Mouse (Mus musculus) midbrain, embryonic 11.5 days (tissue): ENCODE data around the gene Ercc2. TPM values are rescaled to one million over a fixed set of nuclear protein-coding genes. Genes with fewer than 3 reads are reported as not detected.

Experiments used
- ATAC-seq: fragments of 200-750 bp; cut with Nextera tagmentation; 2 replicates; pipeline ENCODE4 v1.8.0; 2017; ENCODE audit warnings: moderate TSS enrichment, moderate library complexity; ENCODE audit not compliant: low FRiP score
- DNase-seq: peaks from one replicate; pipeline ENCODE4 v3.0.0; 2015; ENCODE audit warnings: low spot score; ENCODE audit errors: missing footprints
- H3K27ac ChIP-seq: fragments of 300-500 bp; sonication (generic); 2 replicates; pipeline ENCODE4 v1.5.1; 2014; ENCODE audit warnings: low read depth, low read length
- H3K27me3 ChIP-seq: fragments of 300-500 bp; sonication (generic); 2 replicates; pipeline ENCODE4 v1.6.1; 2014; ENCODE audit warnings: mild to moderate bottlenecking, low read length, moderate library complexity, mixed read lengths; ENCODE audit not compliant: control insufficient read depth, insufficient read depth
- H3K36me3 ChIP-seq: fragments of 300-500 bp; sonication (generic); 2 replicates; pipeline ENCODE4 v1.6.1; 2014; ENCODE audit warnings: mild to moderate bottlenecking, low read length, moderate library complexity, mixed read lengths; ENCODE audit not compliant: control insufficient read depth, insufficient read depth
- H3K4me1 ChIP-seq: fragments of 300-500 bp; sonication (generic); 2 replicates; pipeline ENCODE4 v1.6.1; 2014; ENCODE audit warnings: low read length; ENCODE audit not compliant: control insufficient read depth, insufficient read depth
- H3K4me2 ChIP-seq: fragments of 300-500 bp; sonication (generic); 2 replicates; pipeline ENCODE4 v1.6.1; 2014; ENCODE audit warnings: mild to moderate bottlenecking, moderate library complexity
- H3K4me3 ChIP-seq: fragments of 300-500 bp; sonication (generic); 2 replicates; pipeline ENCODE4 v1.5.1; 2014; ENCODE audit warnings: low read depth, low read length
- H3K9ac ChIP-seq: fragments of 300-500 bp; sonication (generic); 2 replicates; pipeline ENCODE4 v1.6.1; 2014; ENCODE audit warnings: low read length
- H3K9me3 ChIP-seq: fragments of 300-500 bp; sonication (generic); 2 replicates; pipeline ENCODE4 v1.6.1; 2016; ENCODE audit warnings: low read length; ENCODE audit not compliant: control insufficient read depth
- WGBS: fragments of 180-500 bp; shearing (Covaris S2); extraction: QIAGEN DNeasy Blood & Tissue Kit; methylation state at CpG from one replicate; pipeline ENCODE4 v1.1.7; 2014; 5-methylcytosine and 5-hydroxymethylcytosine counted together
- microRNA counts: library from miRNA; unstranded; fragments of <30 nt; microRNA quantifications from one replicate; lab custom pipeline; 2015
- microRNA-seq: library from miRNA; unstranded; fragments of <30 nt; microRNA quantifications from one replicate; pipeline ENCODE4, GENCODE M21; 2017
- polyA plus RNA-seq: library from polyadenylated mRNA; unstranded; fragments of >200 nt; fragmentation: Nextera tagmentation; extraction: Ambion mirVana; gene quantifications from 2 replicates; pipeline ENCODE4 v1.2.1, GENCODE M21; 2014

The Ercc2 gene
- polyA plus RNA-seq, 1 experiment from 2014 or later: 10.3 TPM

DNA sequence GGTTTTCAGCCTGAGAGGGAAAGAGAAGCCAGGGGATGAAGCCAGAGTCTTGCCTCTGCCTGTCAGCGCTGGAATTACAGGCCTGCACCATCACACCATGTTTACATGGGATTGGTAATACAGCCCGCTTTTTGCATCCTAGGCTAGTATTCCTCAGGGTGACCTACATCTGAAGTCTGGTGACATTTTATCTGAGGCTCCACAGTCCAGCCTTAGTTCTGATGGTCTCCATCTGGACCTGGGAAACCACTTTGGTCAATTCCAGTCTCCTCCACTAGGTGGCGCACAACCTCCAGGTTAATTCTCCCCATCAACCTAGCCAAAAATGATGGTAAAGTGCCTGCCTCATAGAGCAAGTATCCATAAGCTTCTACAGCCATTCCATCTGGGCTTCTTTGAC lies 61.5 kb downstream of the Ercc2 start:
- no peak overlapping the region for H3K9ac ChIP-seq
- H3K4me3 ChIP-seq: no peak overlapping the region
- 42% methylated on average over 3 of the region's 3 CpGs for whole genome bisulfite sequencing
- peak; percentile 71 for ATAC-seq
- peaks cover 7% of the 10 kb centered on the region for H3K36me3 ChIP-seq
- H3K27me3 ChIP-seq: no peaks in the 10 kb centered on the region
- peak; percentile 99 for DNase-seq
- H3K4me1 ChIP-seq: no peaks in the 10 kb centered on the region
- H3K4me2 ChIP-seq: no peak overlapping the region
- no peaks in the 10 kb centered on the region for H3K9me3 ChIP-seq
- H3K27ac ChIP-seq: no peak overlapping the region

DNA sequence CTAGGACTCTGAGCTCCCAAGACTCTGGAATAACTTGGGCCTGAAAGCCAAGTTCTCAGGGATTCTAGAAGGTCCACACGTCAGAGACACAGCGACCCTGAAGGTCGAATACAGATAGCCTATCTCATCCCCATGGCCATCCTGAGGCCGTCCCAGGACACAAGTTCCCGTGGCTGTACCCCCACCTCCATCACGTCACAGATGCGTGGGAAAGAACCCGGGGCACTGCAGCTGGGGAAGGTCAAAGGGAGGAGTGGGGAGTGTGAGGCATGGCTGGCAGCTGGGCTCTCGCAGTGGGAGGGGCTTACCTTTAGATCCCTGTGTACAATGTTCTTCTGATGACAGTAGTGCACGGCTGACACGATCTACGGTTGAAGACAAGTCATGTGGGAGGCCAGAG lies 63.0 kb downstream of the Ercc2 start:
- Histone ChIP-seq H3K9ac (no peak overlapping the region), H3K4me2 (no peak overlapping the region), H3K36me3 (peaks cover 10% of the 10 kb centered on the region), H3K9me3 (no peaks in the 10 kb centered on the region), H3K4me1 (no peaks in the 10 kb centered on the region), H3K4me3 (no peak overlapping the region), H3K27ac (no peak overlapping the region), H3K27me3 (no peaks in the 10 kb centered on the region)
- DNase-seq (no peak), ATAC-seq (no peak)
- WGBS: 90% methylated on average over 12 of the region's 12 CpGs

MicroRNAs within 50 kb of the gene (microRNA counts, 519-probe panel; counts per million panel counts)
- not detected for microRNA mmu-miR-343 (lab: Ali Mortazavi, UCI)

Small RNAs within 50 kb of the gene (microRNA-seq; reads per million reads assigned to microRNA genes)
- not detected for gene Mir343

Other genes starting within 250 kb of the Ercc2 start
- 10.7 and 11.4 TPM in 2 replicates for gene Qpctl, start 232.7 kb upstream of the Ercc2 start, polyA plus RNA-seq
- 156 and 160 TPM in 2 replicates for gene Snrpd2, start 232.3 kb upstream of the Ercc2 start, polyA plus RNA-seq
- gene Gipr, start 215.9 kb upstream of the Ercc2 start, polyA plus RNA-seq: 0.58 and 0.75 TPM in 2 replicates
- gene Eml2, start 205.6 kb upstream of the Ercc2 start, polyA plus RNA-seq: 1.5 and 1.9 TPM in 2 replicates
- gene Gpr4, start 169.5 kb upstream of the Ercc2 start, polyA plus RNA-seq: 1.5 and 1.7 TPM in 2 replicates
- gene Opa3, start 153.7 kb upstream of the Ercc2 start, polyA plus RNA-seq: 42.4 and 44.0 TPM in 2 replicates
- gene Vasp, start 110.2 kb upstream of the Ercc2 start, polyA plus RNA-seq: 46.0 and 46.9 TPM in 2 replicates
- gene Ppm1n, start 101.9 kb upstream of the Ercc2 start, polyA plus RNA-seq: 0.18 and 0.50 TPM in 2 replicates
- gene Rtn2, start 99.4 kb upstream of the Ercc2 start, polyA plus RNA-seq: 48.5 and 53.2 TPM in 2 replicates
- 0.04 TPM in 1 of 2 replicates, not detected in the other for gene Fosb, start 72.0 kb upstream of the Ercc2 start, polyA plus RNA-seq
- 111 and 118 TPM in 2 replicates for gene Ercc1, start 37.2 kb upstream of the Ercc2 start, polyA plus RNA-seq
- 15.1 and 15.4 TPM in 2 replicates for gene Cd3eap, start 22.5 kb upstream of the Ercc2 start, polyA plus RNA-seq
- 3.0 and 3.2 TPM in 2 replicates for gene Ppp1r13l, start 22.3 kb upstream of the Ercc2 start, polyA plus RNA-seq
- gene Klc3, start 22.1 kb downstream of the Ercc2 start, polyA plus RNA-seq: 0.37 and 1.4 TPM in 2 replicates
- gene Ckm, start 22.8 kb downstream of the Ercc2 start, polyA plus RNA-seq: not detected in 2 replicates
- gene Mark4, start 76.8 kb downstream of the Ercc2 start, polyA plus RNA-seq: 8.9 and 10.7 TPM in 2 replicates
- 0.77 and 1.1 TPM in 2 replicates for gene Exoc3l2, start 81.3 kb downstream of the Ercc2 start, polyA plus RNA-seq
- gene Bloc1s3, start 126.4 kb downstream of the Ercc2 start, polyA plus RNA-seq: 2.6 TPM in 2 replicates
- gene Trappc6a, start 126.4 kb downstream of the Ercc2 start, polyA plus RNA-seq: 41.5 and 51.6 TPM in 2 replicates
- not detected in 2 replicates for gene Nkpd1, start 135.8 kb downstream of the Ercc2 start, polyA plus RNA-seq
- 2.8 and 3.0 TPM in 2 replicates for gene Ppp1r37, start 181.1 kb downstream of the Ercc2 start, polyA plus RNA-seq
- 0.10 and 0.20 TPM in 2 replicates for gene Zfp296, start 195.3 kb downstream of the Ercc2 start, polyA plus RNA-seq
- gene Gemin7, start 195.6 kb downstream of the Ercc2 start, polyA plus RNA-seq: 152 and 161 TPM in 2 replicates
- 44.6 and 46.1 TPM in 2 replicates for gene Clasrp, start 222.5 kb downstream of the Ercc2 start, polyA plus RNA-seq
- gene Relb, start 247.4 kb downstream of the Ercc2 start, polyA plus RNA-seq: 3.7 and 4.3 TPM in 2 replicates